Mouse (Mus musculus): Measurements from ENCODE around the gene Bag1. TPM values are rescaled to one million over a fixed set of nuclear protein-coding genes. Genes with fewer than 3 reads are reported as not detected.

Bag1 gene
- total RNA-seq, 2 experiments from 2014 or later: 225 to 228 TPM

GRCm38 (mm10) chr4:40889983-40890382 lies 58.1 kb downstream of the Bag1 start:
- DNase-seq (ENCODE audit: low spot score in 2 of 2): no peak

- DNase-seq (ENCODE audit: low spot score in 2 of 2): peak in 1 of 2 experiments; percentile 21
These were observed 58.8 kb downstream of the Bag1 start for GRCm38 (mm10) chr4:40889252-40889651.

- DNase-seq (ENCODE audit: low spot score in 2 of 2): no peak
These were observed 59.3 kb downstream of the Bag1 start for GRCm38 (mm10) chr4:40888839-40889238.

Small RNA genes lying within 50 kb of the gene (microRNA-seq; reads per million reads assigned to microRNA genes)
- 1.6 reads per million for gene Mir3094

Other genes with a start within 250 kb of the Bag1 start
- gene Aptx, start 245.1 kb downstream of the Bag1 start, total RNA-seq (2021): 10 to 100 TPM; 23.4 to 25.6 TPM
- 100 to 1,000 TPM; 227 to 253 TPM for gene Dnaja1, start 226.1 kb downstream of the Bag1 start, total RNA-seq (2021)
- gene Smu1, start 190.4 kb downstream of the Bag1 start, total RNA-seq (2021): 10 to 100 TPM; 75.6 to 78.8 TPM
- 10 to 100 TPM; 90.1 to 98.1 TPM for gene B4galt1, start 94.3 kb downstream of the Bag1 start, total RNA-seq (2021)
- gene Spink4, start 28.2 kb downstream of the Bag1 start, total RNA-seq (2021): 10 to 100 TPM; 14.6 to 17.7 TPM
- 10 to 100 TPM; 69.0 to 76.8 TPM for gene Chmp5, start 113 bp upstream of the Bag1 start, total RNA-seq (2021)
- gene Nfx1, start 22.6 kb upstream of the Bag1 start, total RNA-seq (2021): 100 to 1,000 TPM; 107 to 110 TPM
- 10 to 100 TPM; 14.9 to 21.6 TPM for gene Aqp7, start 99.8 kb upstream of the Bag1 start, total RNA-seq (2021)
- 10 to 100 TPM in 1 of 2 experiments, under 1 TPM in 1; 0.51 to 14.1 TPM for gene Aqp3, start 149.9 kb upstream of the Bag1 start, total RNA-seq (2021)
- 10 to 100 TPM; 54.9 to 56.2 TPM for gene Nol6, start 176.2 kb upstream of the Bag1 start, total RNA-seq (2021)
- 100 to 1,000 TPM; 123 to 128 TPM for gene Ube2r2, start 187.4 kb upstream of the Bag1 start, total RNA-seq (2021)